22 mouse cellular contexts compared by ENCODE assay signal in genomic region chr16:31060714-31061113, GRCm38 (mm10). TPM values are rescaled to one million over a fixed set of nuclear protein-coding genes. Genes with fewer than 3 reads are reported as not detected.
DNase-seq lines count a peak whose midpoint lies in the region; ATAC-seq and TF ChIP-seq lines count a peak whose summit lies in the region.
"Had no signal": no experiment of that assay in that cellular context is flagged by ENCODE, and none has a peak within 500 bp of the region (broad histone marks: within the 10 kb centered on the region; RNA-seq: fewer than 3 reads in every experiment).

No protein-coding gene starts in this region.

- no peaks in the 10 kb centered on the region for H3K27me3 ChIP-seq in midbrain, embryonic 11.5 days (ENCODE audit: control insufficient read depth, insufficient read depth, low read length)
- no peaks in the 10 kb centered on the region for H3K27me3 ChIP-seq in midbrain, postnatal 0 days (ENCODE audit: insufficient read depth, low read length)
- H3K27me3 ChIP-seq in embryonic facial prominence, embryonic 14.5 days (replicated peaks; ENCODE audit: control insufficient read depth, insufficient read depth, low read length): no peaks in the 10 kb centered on the region
- H3K27me3 ChIP-seq: hindbrain, embryonic 12.5 days; hindbrain, embryonic 15.5 days; intestine, embryonic 15.5 days had no signal

- WGBS in midbrain, embryonic 11.5 days: 95% methylated on average over 13 of the region's 13 CpGs
- WGBS in midbrain, postnatal 0 days: 96% methylated on average over 13 of the region's 13 CpGs
- 89% methylated on average over 13 of the region's 13 CpGs for WGBS in embryonic facial prominence, embryonic 14.5 days

- H3K4me2 ChIP-seq in midbrain, embryonic 11.5 days: no peak overlapping the region
- H3K4me2 ChIP-seq in midbrain, postnatal 0 days (ENCODE audit: low read depth, low read length, poor library complexity, severe bottlenecking): no peak overlapping the region
- no peak overlapping the region for H3K4me2 ChIP-seq in embryonic facial prominence, embryonic 14.5 days (ENCODE audit: low read depth, low read length)
- H3K4me2 ChIP-seq: heart, embryonic 11.5 days; hindbrain, embryonic 12.5 days; hindbrain, embryonic 15.5 days; intestine, embryonic 15.5 days had no signal

- no peak for ATAC-seq in midbrain, embryonic 11.5 days (ENCODE audit: low FRiP score)
- no peak for ATAC-seq in midbrain, postnatal 0 days (ENCODE audit: low FRiP score)
- ATAC-seq in embryonic facial prominence, embryonic 14.5 days (ENCODE audit: low read depth): no peak
- ATAC-seq: activated CD4-positive, CD25-positive, alpha-beta regulatory T cell, adult 4 months; forebrain, embryonic 14.5 days; intestine, embryonic 15.5 days had no signal

- H3K9ac ChIP-seq in midbrain, embryonic 11.5 days (ENCODE audit: low read length): no peak overlapping the region
- H3K9ac ChIP-seq in midbrain, postnatal 0 days (replicated peaks; ENCODE audit: low read length, poor library complexity, severe bottlenecking): no peak overlapping the region
- no peak overlapping the region for H3K9ac ChIP-seq in embryonic facial prominence, embryonic 14.5 days (ENCODE audit: low read depth, low read length)
- H3K9ac ChIP-seq: forebrain, postnatal 0 days; hindbrain, embryonic 12.5 days; hindbrain, embryonic 15.5 days; intestine, embryonic 15.5 days had no signal

- H3K4me3 ChIP-seq in midbrain, embryonic 11.5 days (ENCODE audit: low read depth, low read length): no peak overlapping the region
- no peak overlapping the region for H3K4me3 ChIP-seq in midbrain, postnatal 0 days (ENCODE audit: low read depth, low read length)
- no peak overlapping the region for H3K4me3 ChIP-seq in embryonic facial prominence, embryonic 14.5 days (ENCODE audit: low read depth, low read length)
- H3K4me3 ChIP-seq: heart, adult 2 months; hindbrain, embryonic 12.5 days; hindbrain, embryonic 15.5 days; intestine, embryonic 15.5 days had no signal

- H3K27ac ChIP-seq in midbrain, embryonic 11.5 days (ENCODE audit: low read depth, low read length): no peak overlapping the region
- H3K27ac ChIP-seq in midbrain, postnatal 0 days (ENCODE audit: low read depth, low read length): no peak overlapping the region
- peak overlapping the region; percentile 45; the same call in 1 of the 2 replicates for H3K27ac ChIP-seq in embryonic facial prominence, embryonic 14.5 days (replicated peaks; ENCODE audit: low read depth, low read length)
- H3K27ac ChIP-seq: hindbrain, embryonic 12.5 days; hindbrain, embryonic 15.5 days; intestine, embryonic 15.5 days had no signal

- H3K4me1 ChIP-seq in midbrain, embryonic 11.5 days (ENCODE audit: control insufficient read depth, insufficient read depth, low read length): no peaks in the 10 kb centered on the region
- H3K4me1 ChIP-seq in midbrain, postnatal 0 days (ENCODE audit: insufficient read depth, low read length): no peaks in the 10 kb centered on the region
- peaks cover 10% of the 10 kb centered on the region; the same call in 1 of the 2 replicates for H3K4me1 ChIP-seq in embryonic facial prominence, embryonic 14.5 days (ENCODE audit: control insufficient read depth, insufficient read depth, low read length)

- intact Hi-C loops in heart, postnatal 25 days (cut with DNase I): loop anchor here (10.0 kb wide), 1 partner anchor 56 kb away; no protein-coding TSS in a partner anchor

- H3K36me3 ChIP-seq in midbrain, embryonic 11.5 days (ENCODE audit: control insufficient read depth, insufficient read depth, low read length): no peaks in the 10 kb centered on the region
- H3K36me3 ChIP-seq in midbrain, postnatal 0 days (ENCODE audit: insufficient read depth, low read length): no peaks in the 10 kb centered on the region
- no peaks in the 10 kb centered on the region for H3K36me3 ChIP-seq in embryonic facial prominence, embryonic 14.5 days (ENCODE audit: control insufficient read depth, insufficient read depth, low read length)
- H3K36me3 ChIP-seq: hindbrain, embryonic 12.5 days; hindbrain, embryonic 15.5 days; intestine, embryonic 15.5 days had no signal

- peak; percentile 88 for DNase-seq in heart, adult 11 months
- DNase-seq in heart, postnatal 25 days (ENCODE audit: low spot score): no peak
- peak; percentile 53 for DNase-seq in midbrain, embryonic 11.5 days (ENCODE audit: low spot score, missing footprints)
- no peak for DNase-seq in midbrain, postnatal 0 days (ENCODE audit: low spot score)
- no peak for DNase-seq in embryonic facial prominence, embryonic 14.5 days (ENCODE audit: low spot score)
- no peak for DNase-seq in kidney, adult 8-10 months
- DNase-seq in cerebellum, adult 9-10 months: no peak
- no peak for DNase-seq in frontal cortex, postnatal 10 days (ENCODE audit: low spot score in 2 of 2)
- DNase-seq: adrenal gland, postnatal 10 days; adrenal gland, postnatal 36 days; cerebellum, adult 18-20 months; cerebellum, adult 9-11 months; cerebellum, postnatal 25 days; forebrain, postnatal 0 days; kidney, adult 11 months had no signal

- no peak for TF ChIP-seq CTCF in midbrain, postnatal 0 days (IDR thresholded peaks at IDR 0.05)

- H3K9me3 ChIP-seq in midbrain, embryonic 11.5 days (ENCODE audit: control insufficient read depth, low read length): no peaks in the 10 kb centered on the region
- H3K9me3 ChIP-seq in midbrain, postnatal 0 days (ENCODE audit: low read length): no peaks in the 10 kb centered on the region
- no peaks in the 10 kb centered on the region for H3K9me3 ChIP-seq in embryonic facial prominence, embryonic 14.5 days (ENCODE audit: control insufficient read depth, low read length)
- H3K9me3 ChIP-seq: hindbrain, embryonic 12.5 days; hindbrain, embryonic 15.5 days; intestine, embryonic 15.5 days had no signal

RNA-seq across cellular contexts. Expression of gene Xxylt1, which starts 20.5 kb away (rescaled TPM):
- total RNA-seq in heart, postnatal 25 days (2021): 10 to 100 TPM; 11.3 to 11.5 TPM
- polyA plus RNA-seq in midbrain, embryonic 11.5 days (2014; fragmentation: Nextera tagmentation; extraction: Ambion mirVana): 11.7 and 12.7 TPM in 2 replicates
- 34.5 and 42.9 TPM in 2 replicates for total RNA-seq in midbrain, postnatal 0 days (2014; rRNA removed)
- polyA plus RNA-seq in midbrain, postnatal 0 days (2015; fragmentation: Nextera tagmentation; extraction: Ambion mirVana): 17.1 and 18.2 TPM in 2 replicates
- 19.1 and 21.2 TPM in 2 replicates for polyA plus RNA-seq in embryonic facial prominence, embryonic 14.5 days (2014; fragmentation: Nextera tagmentation; extraction: Ambion mirVana)

Comparison
In these comparisons a context has a peak if more than half of its experiments do, and no peak if none do; other contexts are left out.
1. DNase-seq: peak in heart, adult 11 months (single experiment) and midbrain, embryonic 11.5 days (single experiment); none in heart, postnatal 25 days (single experiment), midbrain, postnatal 0 days (single experiment), embryonic facial prominence, embryonic 14.5 days (single experiment), kidney, adult 8-10 months (0 of 2), cerebellum, adult 9-10 months (single experiment) and frontal cortex, postnatal 10 days (0 of 2).